22 mouse cellular contexts compared by ENCODE assay signal in the genomic region with DNA sequence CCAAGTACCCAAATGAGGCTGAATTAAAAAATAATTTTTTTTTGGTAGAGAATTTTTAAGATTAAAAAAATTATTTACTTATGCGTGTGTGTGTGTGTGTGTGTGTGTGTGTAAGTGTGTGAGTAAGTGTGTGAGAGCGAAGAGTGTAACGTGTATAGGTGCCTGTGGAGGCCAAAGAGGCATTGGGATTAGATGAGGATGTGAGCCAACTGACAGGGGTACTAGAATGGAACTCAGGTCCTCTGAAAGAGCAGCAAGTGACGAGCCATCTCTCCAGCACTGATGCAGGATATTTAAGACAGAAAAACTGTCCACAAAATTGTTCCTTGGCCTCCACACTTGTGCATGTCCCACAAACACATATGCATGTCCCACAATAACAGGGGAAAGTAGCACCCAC.
DNase-seq lines count a peak whose midpoint lies in the region; ATAC-seq and TF ChIP-seq lines count a peak whose summit lies in the region.
"Had no signal": no experiment of that assay in that cellular context is flagged by ENCODE, and none has a peak within 500 bp of the region (broad histone marks: within the 10 kb centered on the region; RNA-seq: fewer than 3 reads in every experiment).

No protein-coding gene starts in this region.

- H3K27me3 ChIP-seq in forebrain, embryonic 10.5 days (ENCODE audit: poor library complexity, severe bottlenecking) = no peaks in the 10 kb centered on the region
- H3K27me3 ChIP-seq in forebrain, embryonic 16.5 days (replicated peaks; ENCODE audit: control insufficient read depth, insufficient read depth, low read length) = no peaks in the 10 kb centered on the region
- H3K27me3 ChIP-seq in heart, embryonic 10.5 days (ENCODE audit: insufficient read depth, poor library complexity, severe bottlenecking) = no peaks in the 10 kb centered on the region
- H3K27me3 ChIP-seq in neural tube, embryonic 15.5 days (replicated peaks) = no peaks in the 10 kb centered on the region
- H3K27me3 ChIP-seq in stomach, postnatal 0 days (ENCODE audit: control insufficient read depth, insufficient read depth, low read length) = no peaks in the 10 kb centered on the region
- H3K27me3 ChIP-seq: CH12.LX, Patski had no signal

- DNase-seq in forebrain, embryonic 10.5 days (ENCODE audit: extremely low spot score, low spot score) = peak; percentile 2
- peak; percentile 67 for DNase-seq in heart, adult 11 months
- DNase-seq in heart, embryonic 10.5 days (ENCODE audit: low spot score) = no peak
- DNase-seq in neural tube, embryonic 10.5 days (ENCODE audit: extremely low spot score, low spot score) = peak; percentile 4
- DNase-seq in stomach, postnatal 0 days (ENCODE audit: low spot score) = peak; percentile 3
- DNase-seq in layer of hippocampus, adult 9-10 months (ENCODE audit: low spot score) = no peak
- DNase-seq: adrenal gland, adult 2 months; adrenal gland, adult 8-10 months; adrenal gland, postnatal 10 days; adrenal gland, postnatal 14 days; adrenal gland, postnatal 25 days; adrenal gland, postnatal 36 days; B cell, adult 2 months; cerebellum, adult 11 months; cerebellum, adult 11-12 months had no signal

- no peak overlapping the region for H3K4me2 ChIP-seq in forebrain, embryonic 16.5 days (ENCODE audit: low read length)
- H3K4me2 ChIP-seq in neural tube, embryonic 15.5 days = no peak overlapping the region
- H3K4me2 ChIP-seq in stomach, postnatal 0 days (replicated peaks; ENCODE audit: low read depth) = no peak overlapping the region

- H3K36me3 ChIP-seq in forebrain, embryonic 10.5 days (replicated peaks) = no peaks in the 10 kb centered on the region
- H3K36me3 ChIP-seq in forebrain, embryonic 16.5 days (ENCODE audit: control insufficient read depth, insufficient read depth) = no peaks in the 10 kb centered on the region
- H3K36me3 ChIP-seq in heart, embryonic 10.5 days = no peaks in the 10 kb centered on the region
- H3K36me3 ChIP-seq in neural tube, embryonic 15.5 days = no peaks in the 10 kb centered on the region
- H3K36me3 ChIP-seq in stomach, postnatal 0 days (ENCODE audit: control insufficient read depth, insufficient read depth, low read length) = no peaks in the 10 kb centered on the region
- H3K36me3 ChIP-seq: G1E had no signal

- TF ChIP-seq CTCF in stomach, postnatal 0 days (IDR thresholded peaks at IDR 0.05; ENCODE audit: low read depth) = no peak

- H3K4me3 ChIP-seq in forebrain, embryonic 10.5 days = no peak overlapping the region
- H3K4me3 ChIP-seq in forebrain, embryonic 16.5 days (replicated peaks; ENCODE audit: low read length) = no peak overlapping the region
- H3K4me3 ChIP-seq in heart, embryonic 10.5 days = no peak overlapping the region
- H3K4me3 ChIP-seq in neural tube, embryonic 15.5 days (replicated peaks) = no peak overlapping the region
- H3K4me3 ChIP-seq in stomach, postnatal 0 days (ENCODE audit: low read depth, low read length) = no peak overlapping the region

- H3K9ac ChIP-seq in forebrain, embryonic 16.5 days (replicated peaks; ENCODE audit: low read depth, low read length) = no peak overlapping the region
- no peak overlapping the region for H3K9ac ChIP-seq in neural tube, embryonic 15.5 days (replicated peaks)
- H3K9ac ChIP-seq in stomach, postnatal 0 days (ENCODE audit: low read length) = no peak overlapping the region

- 91% methylated on average over 4 of the region's 4 CpGs for WGBS in forebrain, embryonic 10.5 days
- 93% methylated on average over 4 of the region's 4 CpGs for WGBS in forebrain, embryonic 16.5 days
- 88% methylated on average over 4 of the region's 4 CpGs for WGBS in heart, embryonic 10.5 days
- 89% methylated on average over 4 of the region's 4 CpGs for WGBS in neural tube, embryonic 15.5 days
- WGBS in stomach, postnatal 0 days = 87% methylated on average over 4 of the region's 4 CpGs

- H3K27ac ChIP-seq in forebrain, embryonic 10.5 days = no peak overlapping the region
- no peak overlapping the region for H3K27ac ChIP-seq in forebrain, embryonic 16.5 days (ENCODE audit: low read length)
- H3K27ac ChIP-seq in heart, embryonic 10.5 days = no peak overlapping the region
- no peak overlapping the region for H3K27ac ChIP-seq in neural tube, embryonic 15.5 days (replicated peaks)
- no peak overlapping the region for H3K27ac ChIP-seq in stomach, postnatal 0 days (replicated peaks)

- ATAC-seq in forebrain, embryonic 16.5 days = no peak
- ATAC-seq in neural tube, embryonic 15.5 days (ENCODE audit: low FRiP score) = no peak
- no peak for ATAC-seq in stomach, postnatal 0 days (ENCODE audit: low FRiP score, low TSS enrichment)
- ATAC-seq: activated CD4-positive, CD25-positive, alpha-beta regulatory T cell, adult 4 months; CD4-positive, CD25-positive, alpha-beta regulatory T cell, adult 4 months; Patski had no signal

- TF ChIP-seq EP300 in stomach, postnatal 0 days (optimal IDR thresholded peaks at IDR 0.05) = no peak

- no peaks in the 10 kb centered on the region for H3K4me1 ChIP-seq in forebrain, embryonic 10.5 days
- H3K4me1 ChIP-seq in forebrain, embryonic 16.5 days (replicated peaks; ENCODE audit: control insufficient read depth, insufficient read depth, low read length) = no peaks in the 10 kb centered on the region
- H3K4me1 ChIP-seq in heart, embryonic 10.5 days = no peaks in the 10 kb centered on the region
- H3K4me1 ChIP-seq in neural tube, embryonic 15.5 days = no peaks in the 10 kb centered on the region
- H3K4me1 ChIP-seq in stomach, postnatal 0 days (replicated peaks; ENCODE audit: control insufficient read depth, insufficient read depth) = no peaks in the 10 kb centered on the region

- H3K9me3 ChIP-seq in forebrain, embryonic 10.5 days = peaks cover 9% of the 10 kb centered on the region; the same call in 1 of the 2 replicates
- H3K9me3 ChIP-seq in forebrain, embryonic 16.5 days (ENCODE audit: control insufficient read depth, low read length) = no peaks in the 10 kb centered on the region
- H3K9me3 ChIP-seq in heart, embryonic 10.5 days = no peaks in the 10 kb centered on the region
- H3K9me3 ChIP-seq in neural tube, embryonic 15.5 days (replicated peaks) = no peaks in the 10 kb centered on the region; the same call in 1 of the 2 replicates
- H3K9me3 ChIP-seq in stomach, postnatal 0 days (ENCODE audit: control insufficient read depth, low read length) = no peaks in the 10 kb centered on the region

Comparison
In these comparisons a context has a peak if more than half of its experiments do, and no peak if none do; other contexts are left out.
1. DNase-seq: peak in forebrain, embryonic 10.5 days (single experiment), heart, adult 11 months (single experiment), neural tube, embryonic 10.5 days (single experiment) and stomach, postnatal 0 days (single experiment); none in heart, embryonic 10.5 days (single experiment) and layer of hippocampus, adult 9-10 months (single experiment).